Mouse (Mus musculus) fat pad, adult 2 months (tissue): ENCODE data around the gene Eaf1.

ENCODE experiments used
- DNase-seq: peaks from one replicate; pipeline ENCODE4 v3.0.0-alpha.2; 2011; ENCODE audit warnings: low read depth, low spot score; ENCODE audit errors: extremely low read depth

Eaf1 gene

GRCm38 (mm10) chr14:31506456-31506855, 12.3 kb downstream of the Eaf1 start:
- DNase-seq: no peak

DNA sequence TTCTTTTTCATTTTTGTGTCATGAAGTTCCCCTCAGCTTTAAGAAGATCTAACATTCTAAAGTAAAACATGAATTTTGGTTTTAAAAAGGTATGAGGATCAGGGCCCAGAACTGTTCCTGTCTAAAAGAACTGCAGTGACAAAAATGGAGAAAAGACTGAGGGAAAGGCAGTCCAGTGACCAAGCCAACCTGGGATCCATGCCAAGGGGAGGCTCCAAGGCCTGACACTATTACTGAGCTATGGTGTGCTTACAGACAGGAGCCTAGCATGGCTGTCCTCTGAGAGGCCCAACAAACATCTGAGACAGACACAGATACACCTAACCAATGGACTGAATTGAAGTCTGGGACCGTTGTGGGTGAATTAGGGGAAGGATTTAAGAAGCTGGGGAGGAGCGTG, 15.7 kb downstream of the Eaf1 start:
- DNase-seq: no peak

DNA sequence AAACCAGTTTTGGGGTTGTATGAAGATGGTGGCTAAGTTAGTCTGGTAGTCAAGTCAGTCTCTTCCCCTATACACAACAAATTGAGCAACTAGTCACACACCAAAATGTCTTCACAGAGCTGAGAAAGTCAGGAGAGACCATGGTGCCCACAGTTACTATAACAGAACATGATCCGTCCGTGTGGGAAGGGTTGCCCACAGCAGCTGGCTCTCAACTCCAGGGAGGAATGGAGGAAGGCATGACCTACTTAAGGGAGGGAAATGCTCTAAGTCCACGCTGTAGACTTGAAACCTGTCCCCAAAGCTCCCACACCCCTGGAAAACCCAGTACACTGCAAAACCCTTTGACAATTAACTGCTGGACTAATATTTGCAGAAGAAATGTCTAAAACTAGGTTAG, 16.1 kb downstream of the Eaf1 start:
- DNase-seq: no peak

DNA sequence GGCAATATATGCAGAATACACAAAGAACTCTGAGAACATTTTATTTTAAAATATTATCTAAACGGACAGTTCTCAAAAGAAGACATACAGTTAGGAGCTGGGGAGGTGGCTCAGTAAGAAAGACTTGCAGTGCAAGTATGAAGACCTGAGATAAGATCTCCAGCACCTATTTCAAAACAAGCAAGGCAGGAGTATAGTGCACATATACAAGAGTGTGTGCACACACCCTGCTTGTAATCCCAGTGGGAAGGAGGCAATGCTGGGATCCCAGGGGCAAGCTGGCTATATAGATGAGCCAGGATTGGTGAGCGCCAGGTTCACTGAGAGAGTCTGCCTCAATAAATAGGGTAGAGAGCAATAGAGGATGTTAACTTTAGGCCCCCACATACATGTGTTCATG, 21.7 kb downstream of the Eaf1 start:
- peak; percentile 40 for DNase-seq

GRCm38 (mm10) chr14:31519165-31519564, 25.0 kb downstream of the Eaf1 start:
- no peak for DNase-seq

DNA sequence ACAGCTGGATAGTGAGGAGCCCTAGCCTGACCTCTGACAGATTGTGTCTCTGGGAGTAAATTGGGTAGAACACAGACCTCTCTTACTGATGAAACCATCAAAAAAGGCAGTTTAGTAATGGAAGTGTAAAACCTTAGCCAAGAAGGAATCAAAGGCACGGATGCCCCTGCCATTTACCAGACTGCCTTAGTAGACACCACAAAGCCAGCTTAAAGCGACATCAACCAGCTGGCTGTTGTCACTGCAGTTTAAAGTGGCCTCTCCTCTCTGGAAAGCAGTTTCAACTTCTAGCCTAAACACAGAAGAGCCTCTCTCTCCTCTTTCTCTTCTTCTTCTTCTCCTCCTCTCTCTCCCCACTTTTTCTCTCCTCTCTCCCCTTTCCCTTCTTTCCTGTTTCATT, 27.1 kb downstream of the Eaf1 start:
- no peak for DNase-seq

- no peak for DNase-seq
Measured at GRCm38 (mm10) chr14:31525040-31525810, 31.0 kb downstream of the Eaf1 start.

- DNase-seq: no peak
Measured at GRCm38 (mm10) chr14:31530847-31531246, 36.6 kb downstream of the Eaf1 start.

- no peak for DNase-seq
Measured at GRCm38 (mm10) chr14:31531506-31532148, 37.4 kb downstream of the Eaf1 start.

DNA sequence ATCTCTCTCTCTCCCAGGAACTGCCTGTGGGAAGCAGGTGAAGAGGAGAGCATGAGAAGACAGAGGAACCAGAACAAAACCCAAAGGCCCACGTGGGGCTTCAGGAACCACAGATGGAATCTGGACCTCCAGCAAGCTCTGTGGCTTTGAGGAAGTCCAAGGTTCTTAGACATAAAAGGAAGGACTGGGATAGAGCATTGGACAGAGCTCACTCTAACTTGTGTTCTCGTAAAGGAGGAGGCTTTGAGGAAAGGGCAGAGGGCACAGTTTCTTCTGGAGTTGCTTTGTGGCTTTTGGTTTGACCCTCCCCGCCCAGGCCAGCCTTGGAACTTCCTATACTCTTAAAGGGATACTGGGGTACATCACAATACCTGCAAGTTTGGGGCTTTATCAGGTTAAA, 38.5 kb downstream of the Eaf1 start:
- DNase-seq: no peak

- no peak for DNase-seq
Measured at GRCm38 (mm10) chr14:31537298-31537697, 43.1 kb downstream of the Eaf1 start.

DNA sequence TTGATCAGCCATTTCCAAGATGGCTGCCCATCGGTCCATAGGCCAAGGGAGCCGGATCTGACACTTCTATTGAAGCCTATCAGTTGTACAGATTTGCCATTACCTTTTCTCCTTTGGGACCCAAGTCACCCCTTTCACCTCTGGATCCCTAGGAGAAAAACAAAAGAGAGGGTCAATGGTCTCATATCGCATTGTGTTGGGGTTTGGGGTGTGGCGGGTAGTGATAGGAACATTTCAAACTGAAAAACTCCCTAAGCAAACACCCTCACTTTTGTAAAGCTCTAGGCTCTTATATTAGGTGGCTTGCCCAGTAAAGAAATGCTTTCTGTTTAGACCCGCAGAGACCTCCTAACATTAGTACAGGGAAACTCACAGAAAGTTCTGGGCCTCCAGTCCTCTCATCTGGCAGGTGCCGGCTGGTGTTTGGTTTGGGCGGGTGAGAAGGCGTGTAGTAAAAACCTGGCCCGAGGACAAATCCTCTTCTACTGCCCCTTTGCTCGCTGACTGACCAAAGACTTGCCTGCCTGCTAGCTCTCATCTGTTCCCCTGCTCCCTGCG, 49.8 kb downstream of the Eaf1 start:
- DNase-seq: no peak

DNA sequence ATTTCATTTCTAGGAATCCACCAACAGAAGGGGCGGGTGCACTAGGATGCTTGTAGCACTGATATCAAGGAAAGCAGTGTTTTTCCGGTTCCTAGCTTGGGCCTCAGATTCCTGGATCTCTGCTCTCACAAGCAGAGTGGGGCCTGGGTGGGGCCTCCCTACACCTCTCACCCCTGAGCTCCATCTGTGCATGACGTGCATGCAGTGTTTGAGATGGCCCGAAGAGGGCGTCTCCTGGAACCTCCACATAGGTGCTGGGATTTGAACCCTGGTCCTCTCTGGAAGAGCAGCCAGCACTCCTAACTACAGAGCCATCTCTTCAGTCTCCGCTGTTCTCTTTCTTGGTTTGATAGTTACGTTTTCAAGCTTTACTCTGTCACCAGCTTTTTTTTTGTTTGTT, 60.8 kb downstream of the Eaf1 start:
- no peak for DNase-seq

GRCm38 (mm10) chr14:31555963-31556434, 61.8 kb downstream of the Eaf1 start:
- DNase-seq: no peak

- DNase-seq: no peak
Measured at GRCm38 (mm10) chr14:31556526-31557260, 62.5 kb downstream of the Eaf1 start.

- no peak for DNase-seq
Measured at GRCm38 (mm10) chr14:31557273-31557672, 63.1 kb downstream of the Eaf1 start.

GRCm38 (mm10) chr14:31557784-31558183, 63.6 kb downstream of the Eaf1 start:
- DNase-seq: no peak

- DNase-seq: no peak
Measured at GRCm38 (mm10) chr14:31559216-31559615, 65.0 kb downstream of the Eaf1 start.
